Mouse (Mus musculus) mouse trophoblast stem cell (cell line): Measurements from ENCODE around the gene Gm49383.

Experiments
- in situ Hi-C, 2 experiments: fragments of 300-500 bp; cut with MseI, MboI; formaldehyde crosslinking; loops; 2 replicates in 1 of 2; 3 replicates in 1 of 2; pipeline ENCODE4 v1.15.1; 2025

Gene Gm49383

DNA sequence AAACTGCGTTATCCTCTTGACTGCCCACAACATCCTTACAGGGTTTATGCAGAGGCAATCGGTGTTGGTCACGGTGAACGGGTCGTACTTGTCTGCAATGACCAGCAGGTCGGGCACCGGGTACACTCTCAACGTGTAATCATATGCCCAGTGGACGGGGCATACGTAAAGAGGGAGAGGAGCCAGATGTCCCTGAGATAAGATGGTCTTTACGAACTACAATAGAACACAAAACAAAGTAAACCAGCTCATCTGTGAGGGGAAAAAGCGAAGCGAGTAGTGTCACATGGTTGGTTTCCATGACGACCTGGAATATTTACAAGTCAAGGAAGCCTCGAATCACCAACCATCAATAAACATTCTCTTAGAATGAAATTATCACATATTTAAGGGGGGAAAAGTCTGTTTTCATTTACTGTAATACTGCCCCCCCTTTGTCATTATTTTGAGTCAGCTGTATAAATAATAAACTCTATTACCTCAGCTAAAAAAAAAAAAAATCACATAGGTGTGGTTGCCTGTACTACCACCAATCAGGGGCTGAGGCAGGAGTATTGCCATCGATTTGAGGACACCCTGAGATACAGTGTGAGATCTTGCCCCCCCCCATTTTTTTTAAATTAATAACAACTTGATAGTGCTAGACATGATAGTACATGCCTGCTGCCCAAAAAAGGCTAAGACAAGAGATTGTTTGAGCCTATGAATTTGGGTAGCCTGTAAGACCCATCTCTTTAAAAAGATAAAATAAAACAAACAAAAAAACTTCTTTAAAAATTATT lies 7.3 kb upstream of the Gm49383 start, which contains the start of gene Gm49384:
Gm49384 (minus strand) TSS at position 216 of the 782 bp plus-strand sequence.
- in situ Hi-C loops, result no loop called here

DNA sequence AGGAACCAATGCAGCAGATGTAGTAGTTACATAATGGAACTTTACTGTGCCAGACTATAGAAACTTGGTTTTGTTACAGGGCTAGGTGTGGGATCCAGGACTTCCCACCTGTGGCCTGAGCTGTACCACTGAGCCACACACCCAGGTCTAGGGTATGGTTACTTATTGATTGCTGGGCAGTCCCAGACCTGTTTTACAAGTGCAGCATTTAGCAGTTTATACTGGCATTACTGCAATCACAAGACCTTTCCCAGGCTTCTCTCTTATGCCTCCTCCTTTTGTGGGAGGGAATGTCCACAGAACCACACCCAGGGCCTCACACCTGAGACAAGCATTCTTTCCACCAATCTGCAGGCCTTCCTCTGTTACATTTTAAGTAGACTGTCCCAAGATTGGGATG lies 2.1 kb upstream of the Gm49383 start:
- in situ Hi-C loops, result no loop called here

DNA sequence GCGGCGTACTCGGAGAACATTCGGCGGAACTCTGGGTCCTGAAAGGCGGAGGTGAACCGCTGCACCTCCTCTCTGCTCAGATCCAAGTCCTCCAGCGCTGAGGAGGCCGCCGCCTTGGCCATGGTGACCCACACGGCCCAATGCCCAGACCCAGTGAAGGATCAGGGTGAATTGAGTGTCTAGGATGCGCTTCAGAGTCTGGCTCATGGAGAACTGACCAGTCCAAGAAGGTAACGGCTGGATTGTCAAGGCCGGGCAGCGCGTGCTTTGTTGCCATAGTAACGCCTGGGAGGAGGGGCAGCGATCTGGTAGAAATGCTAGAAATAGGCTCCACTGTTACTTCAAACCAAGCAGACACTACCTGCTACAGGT lies 1.2 kb upstream of the Gm49383 start, which contains the start of gene Dnaaf2:
Dnaaf2 (minus strand) TSS at position 266 of the 372 bp plus-strand sequence.
- in situ Hi-C loops, result no loop called here

DNA sequence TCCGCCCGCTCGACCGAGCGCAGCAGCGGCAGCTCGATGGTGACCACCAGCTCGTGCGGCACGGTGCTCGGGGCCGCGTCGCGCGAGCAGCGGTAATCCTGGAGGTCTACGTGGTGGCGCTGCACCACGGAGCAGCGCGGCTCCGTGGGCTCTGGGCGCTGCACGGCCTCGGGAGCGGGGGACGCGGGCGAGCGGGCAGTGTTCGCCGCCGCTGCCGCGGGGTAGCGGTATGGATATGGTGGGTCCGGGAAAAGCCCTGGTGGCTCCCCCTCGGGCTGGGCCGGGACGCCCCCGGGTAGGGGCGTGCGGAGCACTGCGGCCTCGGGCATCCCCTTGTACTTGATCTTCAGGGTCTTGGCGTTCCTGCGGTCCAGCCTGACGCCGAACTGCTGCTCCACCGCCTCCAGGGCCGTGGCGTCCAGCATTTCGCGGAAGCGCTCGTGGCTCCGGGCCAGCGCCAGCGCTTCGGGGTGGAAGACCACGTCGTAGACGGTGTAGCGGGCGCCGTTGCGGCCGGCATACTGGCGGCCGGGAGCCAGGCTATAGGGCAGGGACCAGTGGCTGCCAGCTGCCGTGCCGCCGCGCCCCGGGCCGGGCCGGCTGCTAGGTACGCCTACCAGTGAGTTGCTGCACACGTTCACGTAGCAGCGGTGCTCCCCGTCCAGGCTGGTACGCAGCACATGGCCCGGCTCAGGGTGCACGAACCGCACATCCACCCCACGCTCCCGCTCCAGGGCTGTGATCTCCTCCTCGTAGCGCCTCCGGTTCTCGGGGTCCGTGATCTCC lies 667 bp upstream of the Gm49383 start:
- in situ Hi-C loops, result no loop called here

DNA sequence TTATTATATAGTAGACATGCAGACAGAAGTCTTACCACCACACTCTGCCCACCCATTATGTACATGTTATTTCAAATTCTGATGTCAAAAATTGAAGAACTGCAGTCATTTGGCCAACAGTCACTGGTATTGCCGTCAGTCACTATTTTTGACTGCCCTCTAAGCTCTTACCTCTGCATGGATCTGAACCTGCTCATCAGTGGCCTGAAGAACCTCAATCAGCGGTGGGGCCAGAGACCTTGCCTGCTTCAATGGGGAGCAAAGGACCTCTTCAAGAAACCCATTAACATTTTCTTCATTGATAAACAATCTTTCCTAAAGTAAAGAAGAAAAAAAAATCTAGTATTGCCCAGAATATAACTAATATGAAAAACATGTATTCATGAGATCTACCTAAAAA lies 4.3 kb downstream of the Gm49383 start:
- in situ Hi-C loops, result no loop called here

DNA sequence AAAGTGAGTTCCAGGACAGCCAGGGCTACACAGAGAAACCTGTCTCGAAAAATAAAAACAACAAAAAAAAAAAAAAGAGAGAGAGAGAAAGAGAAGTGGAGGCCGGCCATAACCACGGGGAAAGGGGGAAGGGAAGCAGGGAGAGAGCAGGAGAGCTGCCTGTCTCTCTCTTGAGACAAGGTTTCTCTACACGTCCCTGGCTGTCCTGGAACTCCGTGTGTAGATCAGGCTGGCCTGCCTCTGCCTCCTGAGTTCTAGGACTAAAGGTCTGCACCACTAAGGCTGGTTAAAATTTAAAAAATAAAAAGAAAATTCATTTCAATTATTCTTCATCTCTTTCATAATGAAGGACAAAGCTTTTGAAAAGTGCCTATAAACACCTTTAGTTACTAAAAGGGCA lies 5.5 kb downstream of the Gm49383 start:
- in situ Hi-C loops, result no loop called here

DNA sequence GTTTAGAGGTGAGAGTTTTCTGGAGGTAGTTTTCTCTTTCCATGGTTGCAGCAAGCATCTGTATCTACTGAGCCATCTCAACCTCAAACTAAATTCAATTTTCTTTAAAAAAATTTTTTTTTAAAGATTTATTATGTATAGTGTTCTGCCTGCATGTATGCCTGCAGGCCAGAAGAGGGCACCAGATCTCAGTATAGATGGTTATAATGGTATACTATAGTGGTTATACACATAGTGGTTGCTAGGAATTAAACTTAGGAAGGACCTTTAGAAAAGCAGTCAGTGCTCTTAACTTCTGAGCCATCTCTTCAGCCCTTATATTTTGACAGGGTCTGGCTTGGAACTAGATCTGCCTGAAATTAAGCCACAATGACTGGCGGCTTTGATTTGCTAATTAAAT lies 6.4 kb downstream of the Gm49383 start:
- in situ Hi-C loops, result no loop called here

DNA sequence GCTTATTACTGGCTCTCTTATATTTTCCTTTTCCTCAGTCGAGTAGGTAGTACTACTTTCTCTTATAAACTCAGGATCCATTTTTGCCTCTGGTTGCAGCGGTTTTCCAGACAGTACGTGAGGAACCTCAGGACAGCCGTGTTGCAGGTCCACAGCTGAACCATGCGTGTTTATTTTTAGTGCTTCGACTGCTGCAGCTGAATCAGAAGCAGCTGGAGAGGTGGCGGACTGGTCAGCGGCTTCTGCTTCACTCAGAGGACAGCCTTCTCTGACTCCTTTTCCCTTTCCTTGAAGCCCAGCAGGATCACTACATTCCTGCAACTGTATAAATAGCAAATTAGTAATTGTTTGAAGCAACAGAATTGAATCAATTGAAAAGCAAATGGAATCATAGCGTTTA lies 6.8 kb downstream of the Gm49383 start:
- in situ Hi-C loops, result no loop called here

DNA sequence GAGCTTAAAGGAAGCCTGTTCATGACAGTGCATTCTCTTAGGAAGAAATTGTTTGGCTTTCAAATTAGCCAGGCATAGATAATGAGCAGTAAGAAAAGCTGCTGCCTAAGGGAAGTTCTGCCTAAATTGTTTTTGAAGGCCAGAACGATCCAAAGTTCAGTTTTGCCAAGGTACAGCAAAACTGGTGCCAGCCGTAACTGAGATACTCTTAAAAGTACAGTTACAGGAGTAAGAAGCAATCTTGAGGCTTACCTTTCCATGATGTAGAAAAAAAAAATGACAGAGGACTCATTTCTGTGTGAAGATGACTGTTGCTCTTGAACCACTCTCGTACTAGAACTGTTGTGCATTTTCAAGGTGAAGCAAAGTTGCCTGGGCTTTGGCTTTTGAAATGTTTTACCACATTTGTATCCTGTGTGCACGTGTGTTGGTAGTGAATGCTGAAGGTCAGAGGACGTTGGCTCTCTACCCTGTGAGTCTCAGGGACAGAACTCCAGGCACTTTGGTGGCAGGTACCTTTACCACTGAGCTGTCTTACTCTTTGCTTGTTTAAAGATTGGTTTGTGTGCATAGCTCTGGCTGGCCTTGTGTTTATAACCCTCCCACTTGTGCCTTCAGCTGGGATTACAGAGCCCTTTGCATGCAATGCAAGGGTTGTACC lies 10.0 kb downstream of the Gm49383 start:
- in situ Hi-C loops, result no loop called here

DNA sequence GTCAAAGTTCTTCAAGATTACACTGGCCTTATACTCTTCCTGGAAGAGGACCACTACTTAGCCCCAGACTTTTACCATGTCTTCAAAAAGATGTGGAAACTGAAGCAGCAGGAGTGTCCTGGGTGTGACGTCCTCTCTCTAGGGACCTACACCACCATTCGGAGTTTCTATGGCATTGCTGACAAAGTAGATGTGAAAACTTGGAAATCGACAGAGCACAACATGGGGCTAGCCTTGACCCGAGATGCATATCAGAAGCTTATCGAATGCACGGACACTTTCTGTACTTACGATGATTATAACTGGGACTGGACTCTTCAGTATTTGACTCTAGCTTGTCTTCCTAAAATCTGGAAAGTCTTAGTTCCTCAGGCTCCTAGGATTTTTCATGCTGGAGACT lies 11.5 kb downstream of the Gm49383 start:
- in situ Hi-C loops, result no loop called here

DNA sequence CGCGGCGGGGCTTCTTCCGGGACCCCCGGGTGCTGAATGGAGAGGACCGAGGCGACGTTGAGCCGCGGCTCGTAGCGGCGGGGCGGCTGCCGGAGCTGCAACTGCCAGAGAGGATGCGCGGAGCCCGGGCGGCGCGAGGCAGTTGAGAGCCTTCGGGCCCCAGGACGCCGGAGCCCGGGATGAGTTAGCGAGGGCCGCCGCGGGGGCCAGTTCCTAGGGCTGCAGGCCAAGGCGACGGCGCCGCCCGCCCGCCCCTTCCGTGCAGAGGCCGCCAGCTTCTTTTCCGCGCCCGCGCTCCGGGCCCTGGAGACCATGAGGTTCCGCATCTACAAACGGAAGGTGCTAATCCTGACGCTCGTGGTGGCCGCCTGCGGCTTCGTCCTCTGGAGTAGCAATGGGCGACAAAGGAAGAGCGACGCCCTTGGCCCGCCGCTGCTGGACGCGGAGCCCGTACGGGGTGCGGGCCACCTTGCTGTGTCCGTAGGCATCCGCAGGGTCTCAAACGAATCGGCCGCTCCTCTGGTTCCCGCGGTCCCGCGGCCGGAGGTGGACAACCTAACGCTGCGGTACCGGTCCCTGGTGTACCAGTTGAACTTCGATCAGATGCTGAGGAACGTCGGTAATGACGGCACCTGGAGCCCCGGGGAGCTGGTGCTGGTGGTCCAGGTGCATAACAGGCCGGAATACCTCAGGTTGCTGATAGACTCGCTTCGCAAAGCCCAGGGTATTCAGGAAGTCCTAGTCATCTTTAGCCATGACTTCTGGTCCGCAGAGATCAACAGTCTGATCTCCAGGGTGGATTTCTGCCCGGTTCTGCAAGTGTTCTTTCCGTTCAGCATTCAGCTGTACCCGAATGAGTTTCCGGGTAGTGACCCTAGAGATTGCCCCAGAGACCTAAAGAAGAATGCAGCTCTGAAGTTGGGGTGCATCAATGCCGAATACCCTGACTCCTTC lies 12.3 kb downstream of the Gm49383 start:
- in situ Hi-C loops, result no loop called here

DNA sequence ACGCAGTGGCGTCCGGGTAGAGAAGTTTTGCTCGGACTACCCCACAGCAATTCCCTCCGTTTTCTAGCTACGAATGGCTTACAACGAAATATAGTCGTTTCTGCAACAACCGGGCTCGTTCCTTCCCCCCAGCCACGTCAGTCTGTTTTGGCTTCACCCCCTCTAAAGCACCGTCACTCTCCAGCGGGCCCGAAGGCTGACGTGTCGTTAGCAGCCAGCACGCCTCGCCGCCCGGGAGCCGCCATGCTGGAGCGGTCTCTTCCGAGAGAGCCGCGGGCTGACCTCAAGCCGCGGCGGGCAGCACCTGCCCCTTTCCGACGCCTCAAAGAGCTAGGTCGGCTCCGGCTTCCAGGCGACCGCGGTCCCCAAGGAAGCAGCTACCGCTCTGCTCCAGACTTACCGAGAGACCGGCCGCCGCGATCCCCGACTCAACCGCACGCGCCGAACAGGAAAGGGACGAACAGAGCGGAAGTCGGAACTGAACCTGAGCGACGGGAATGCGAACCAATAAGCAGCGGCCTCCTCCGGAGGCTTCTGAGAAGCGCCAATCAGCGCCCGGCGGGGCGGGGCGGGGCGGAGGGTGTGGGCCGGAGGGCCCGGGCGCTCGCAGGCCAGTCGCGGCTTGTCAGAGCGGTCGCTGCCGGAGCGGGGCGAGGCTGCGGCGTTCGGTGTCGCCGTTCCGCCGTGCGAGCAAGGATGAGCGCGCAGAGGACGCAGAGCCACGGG lies 13.2 kb downstream of the Gm49383 start, which contains the start of the genes Rpl36al and Mgat2:
Rpl36al (minus strand) TSS at position 501 of the 726 bp plus-strand sequence.
Mgat2 (plus strand) TSS at position 575 of the 726 bp plus-strand sequence.
- in situ Hi-C loops, result no loop called here

DNA sequence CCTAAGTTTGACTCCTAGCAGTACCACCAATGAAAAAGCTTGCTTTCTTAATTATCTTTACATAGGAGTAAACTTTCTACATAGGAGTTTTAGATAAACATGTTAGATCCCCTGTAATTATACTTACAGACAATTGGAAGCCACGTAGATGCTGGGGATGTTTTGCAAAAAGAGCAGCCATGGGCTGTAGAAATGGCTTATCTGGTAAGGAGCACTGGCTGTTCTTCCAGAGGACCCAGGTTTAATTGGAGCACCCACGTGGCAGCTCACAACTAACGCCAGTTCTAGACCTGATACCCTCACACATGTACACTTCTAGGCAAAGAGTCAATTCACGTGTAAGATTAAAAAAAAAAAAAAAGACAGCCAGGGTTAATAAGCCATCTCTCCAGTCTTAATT lies 15.1 kb downstream of the Gm49383 start:
- in situ Hi-C loops, result no loop called here

DNA sequence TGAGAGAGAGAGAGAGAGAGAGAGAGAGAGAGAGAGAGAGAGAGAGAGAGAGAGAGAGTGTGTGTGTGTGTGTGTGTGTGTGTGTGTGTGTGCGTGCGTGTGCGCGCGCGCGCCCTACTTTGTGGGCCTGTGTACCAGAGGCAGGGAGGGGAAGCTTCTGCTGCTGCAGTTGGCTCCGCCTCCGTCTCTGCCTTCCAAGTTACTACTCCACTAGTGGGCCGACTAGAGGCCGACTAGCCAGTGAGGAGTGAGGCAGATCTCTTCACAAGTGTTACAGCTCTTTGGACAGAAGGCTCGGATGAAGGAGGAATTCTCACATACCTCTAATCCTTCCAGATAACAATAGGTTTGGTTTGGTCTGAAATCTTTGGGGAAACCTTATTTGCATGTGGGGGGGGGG lies 17.5 kb downstream of the Gm49383 start:
- in situ Hi-C loops, result no loop called here

DNA sequence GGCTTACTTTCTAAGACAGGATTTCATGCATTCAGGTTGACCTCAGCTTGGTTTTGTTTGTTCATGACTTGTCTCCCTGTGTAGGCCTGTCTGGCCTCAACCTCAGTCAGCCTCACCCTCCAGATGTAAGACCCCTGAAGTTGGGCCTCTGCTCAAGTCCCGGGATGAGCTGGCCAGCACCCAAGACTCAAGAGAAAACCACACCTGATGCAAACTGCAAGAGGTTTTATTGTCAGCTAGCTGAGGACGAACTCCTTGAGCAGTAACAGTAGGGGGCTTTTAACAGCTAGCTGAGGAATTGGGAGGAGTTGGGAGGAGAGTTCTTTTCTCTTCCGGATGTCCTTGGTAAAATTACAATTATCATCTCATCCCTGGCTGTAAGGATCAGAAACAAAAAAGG lies 19.4 kb downstream of the Gm49383 start:
- in situ Hi-C loops, result no loop called here

DNA sequence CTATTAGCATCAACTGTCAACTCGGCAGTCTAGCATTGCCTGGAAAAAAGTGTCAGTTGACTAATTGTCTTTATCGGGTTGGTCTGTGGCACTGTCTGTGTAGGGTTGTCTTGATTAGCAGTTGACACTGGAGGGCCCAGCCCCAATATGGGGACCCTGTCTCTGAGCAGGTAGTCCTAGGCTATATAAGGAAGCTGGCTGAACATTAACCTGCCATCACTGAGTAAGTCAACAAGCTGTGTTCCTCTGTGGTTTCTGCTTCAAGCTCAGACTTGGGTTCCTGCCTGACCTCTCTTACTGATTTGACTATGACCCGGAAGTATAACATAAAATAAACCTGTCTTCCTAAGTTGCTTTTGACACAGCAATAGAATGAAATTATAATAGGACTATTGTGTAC lies 20.9 kb downstream of the Gm49383 start:
- in situ Hi-C loops, result no loop called here

DNA sequence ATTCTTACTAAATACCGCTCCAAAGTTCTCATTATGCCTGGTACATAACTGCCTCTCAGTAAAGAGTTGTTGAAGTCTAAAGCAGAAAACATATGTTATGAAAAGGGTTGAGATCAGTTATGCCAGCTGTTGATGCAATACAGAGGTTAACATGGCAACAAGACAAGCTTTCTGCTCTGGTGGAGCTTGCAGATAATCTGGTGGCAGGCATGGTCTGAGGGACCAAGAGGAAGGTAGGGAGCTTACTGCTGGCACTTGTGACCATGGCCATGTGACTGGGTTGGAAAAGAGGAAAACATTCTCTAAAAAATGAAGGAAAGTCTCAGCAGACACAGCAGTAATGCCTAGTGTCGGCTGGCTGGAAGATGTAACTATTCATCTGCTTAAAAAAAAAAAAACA lies 25.6 kb downstream of the Gm49383 start:
- in situ Hi-C loops, result no loop called here

DNA sequence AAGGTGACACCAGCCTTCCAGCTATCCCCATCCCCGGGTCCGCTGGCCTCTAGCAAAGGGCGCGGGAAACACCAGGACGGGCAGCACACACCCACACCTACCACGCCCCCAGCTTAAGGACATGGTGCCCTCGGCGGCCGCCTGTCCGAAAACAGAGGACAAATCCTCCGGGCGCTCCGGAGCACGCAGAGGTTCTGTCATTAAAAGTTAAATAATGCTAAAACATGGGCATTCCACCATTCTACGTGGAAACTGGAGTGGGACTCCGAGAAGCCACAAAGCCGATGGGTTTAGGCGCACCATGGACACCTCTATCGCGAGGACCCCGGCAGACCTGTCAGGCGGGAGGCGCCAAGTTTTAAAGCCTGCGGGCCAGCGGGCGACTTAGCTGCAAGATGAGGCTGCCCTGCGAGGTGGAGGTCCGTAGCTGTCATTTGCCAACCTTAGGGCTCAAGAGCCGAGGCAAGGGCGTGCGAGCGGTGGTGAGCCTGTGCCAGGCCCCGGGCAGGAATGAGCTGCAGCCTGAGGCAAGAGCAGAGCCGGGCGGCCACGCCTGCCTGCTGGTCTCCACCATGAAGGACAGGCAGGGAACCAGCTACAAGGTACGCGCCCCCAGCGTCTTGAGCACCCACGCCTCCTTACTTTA lies 28.3 kb downstream of the Gm49383 start, which contains the start of gene Lrr1:
Lrr1 (plus strand) TSS at position 354 of the 646 bp plus-strand sequence.
- in situ Hi-C loops, result no loop called here

DNA sequence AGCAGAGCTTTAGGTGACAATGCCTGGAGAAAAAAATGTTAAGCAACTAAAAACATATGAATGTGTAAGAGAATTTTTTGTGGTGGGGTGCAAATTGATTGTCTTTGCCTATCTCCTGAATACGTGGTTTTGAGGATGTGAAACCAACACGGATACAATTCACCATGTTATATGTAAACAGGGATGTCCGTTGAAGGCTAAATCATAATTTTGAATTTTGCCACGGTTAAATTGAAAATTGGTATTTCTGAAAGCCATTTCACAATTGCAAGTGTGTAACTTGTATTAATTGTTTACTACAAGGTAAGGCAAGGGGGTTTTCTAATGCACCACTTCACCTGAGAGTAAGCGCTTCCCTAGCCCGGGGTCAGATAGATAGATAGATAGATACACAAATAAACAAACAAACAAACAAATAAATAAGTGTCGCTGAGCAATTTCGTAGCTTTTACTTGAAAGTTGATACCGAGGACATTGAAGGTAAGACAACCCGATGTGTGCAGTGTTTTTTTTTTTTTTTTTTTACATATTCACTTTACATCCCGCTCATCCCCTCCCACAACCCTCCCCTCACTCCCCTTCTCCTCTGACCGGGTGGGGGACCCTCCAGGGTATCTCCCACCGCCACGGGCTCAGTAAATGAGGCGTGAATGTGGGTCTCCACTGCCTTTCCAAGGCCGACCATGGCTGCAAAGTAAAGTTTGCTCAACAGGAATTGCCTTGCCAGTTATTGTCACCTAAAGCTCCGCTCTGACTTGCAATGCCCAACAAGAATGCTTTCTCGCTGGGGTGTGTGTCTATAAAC lies 29.0 kb downstream of the Gm49383 start:
- in situ Hi-C loops, result no loop called here
